Mouse (Mus musculus): ENCODE data around the gene Ankdd1a.

DNA sequence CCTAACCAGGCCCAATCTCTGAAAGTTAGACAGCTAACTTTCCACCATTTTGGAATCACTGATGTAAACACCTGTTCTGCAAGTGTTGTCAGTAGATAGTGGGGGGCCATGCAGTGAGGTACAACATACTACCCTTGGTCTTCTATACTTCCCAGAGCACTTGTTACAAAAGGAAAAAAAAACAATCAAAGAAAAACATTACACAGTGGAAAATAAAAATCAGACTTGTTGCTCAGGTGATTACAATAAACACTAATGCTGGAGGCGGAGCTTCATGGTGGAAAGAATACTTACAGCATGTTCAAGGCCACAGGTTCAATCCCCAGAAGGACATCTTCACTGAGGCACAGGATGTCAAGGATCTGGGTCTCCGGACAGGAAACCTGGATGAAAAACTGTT is 32.7 kb upstream of the Ankdd1a start:
- TF ChIP-seq EP300 (IDR thresholded peaks at IDR 0.05; ENCODE audit: low read depth) = no peak
- no peak for TF ChIP-seq CTCF (IDR thresholded peaks at IDR 0.05; ENCODE audit: low read depth)
